Comparison of ENCODE assay signal across 8 mouse cellular contexts in the genomic region with DNA sequence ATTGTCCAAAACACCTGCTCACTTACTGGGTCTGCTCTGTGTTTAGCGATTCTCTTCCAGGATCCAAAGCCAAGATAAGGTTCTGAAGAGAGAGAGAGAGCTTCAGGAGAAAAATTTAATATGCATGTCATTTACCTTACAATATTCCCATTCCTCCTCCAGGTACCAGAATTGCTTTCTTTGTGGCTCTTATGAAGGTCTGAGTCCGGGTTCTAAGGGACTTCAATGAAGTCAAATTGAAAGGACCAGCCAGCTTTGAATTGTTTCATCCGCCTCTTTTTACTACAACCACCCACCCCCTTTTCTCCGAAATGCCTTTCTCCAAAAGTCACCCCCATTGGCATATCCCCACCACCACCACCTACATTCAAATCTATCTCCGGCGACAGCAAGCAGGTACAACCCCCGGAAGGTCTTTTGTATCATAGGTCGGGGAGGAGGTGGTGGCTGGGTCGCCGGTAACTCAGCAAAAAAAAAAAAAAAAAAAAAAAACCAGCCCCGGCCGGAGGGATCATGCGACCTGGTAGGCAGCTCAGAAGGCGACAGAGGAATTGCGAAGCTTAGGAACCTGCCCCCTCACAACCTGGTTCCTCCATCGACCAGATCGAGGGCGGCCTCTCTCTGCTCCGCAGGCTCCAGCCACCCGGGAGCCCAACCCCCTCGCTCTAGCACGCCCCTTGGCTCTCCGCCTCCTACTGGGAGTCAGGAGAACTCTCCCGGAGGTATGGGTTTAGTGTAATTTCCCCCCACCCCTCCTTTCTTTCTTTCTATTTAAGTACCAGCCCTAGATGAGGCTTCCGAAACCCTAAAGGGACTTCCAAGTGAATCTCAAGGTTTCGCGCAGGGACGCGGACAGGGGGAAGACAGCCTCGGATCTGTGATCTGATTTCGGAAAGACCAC. TPM values are rescaled to one million over a fixed set of nuclear protein-coding genes. Genes with fewer than 3 reads are reported as not detected.
DNase-seq lines count a peak whose midpoint lies in the region; ATAC-seq lines count a peak whose summit lies in the region.

No protein-coding gene starts in this region.

- H3K4me1 ChIP-seq in intestine, embryonic 14.5 days (replicated peaks; ENCODE audit: control insufficient read depth, insufficient read depth, low read length): peaks cover 32% of the 10 kb centered on the region

- peak; percentile 94 for DNase-seq in adrenal gland, adult 2 months
- DNase-seq in embryo, embryonic 11 days: peak; percentile 93
- DNase-seq in gastrocnemius, postnatal 25 days: peak; percentile 92
- DNase-seq in intestine, embryonic 14.5 days (ENCODE audit: low spot score): peak; percentile 88
- peak; percentile 81 to 91 for DNase-seq in left cerebral cortex, postnatal 25 days (ENCODE audit: low spot score in 2 of 2)
- DNase-seq in mesoderm, embryonic 11.5 days (ENCODE audit: low read depth, low spot score): peak; percentile 88
- peak; percentile 85 for DNase-seq in right cerebral cortex, postnatal 25 days
- peak; percentile 87 to 93 for DNase-seq in urinary bladder, postnatal 36 days (ENCODE audit: low spot score in 2 of 2)

- intact Hi-C loops in left cerebral cortex, postnatal 25 days (cut with DNase I): loop anchor here (1.0 to 5.0 kb wide), 3 partner anchors 45 to 213 kb away; no protein-coding TSS in a partner anchor

- H3K9me3 ChIP-seq in intestine, embryonic 14.5 days (ENCODE audit: control insufficient read depth, low read length): no peaks in the 10 kb centered on the region

- H3K27me3 ChIP-seq in intestine, embryonic 14.5 days (replicated peaks; ENCODE audit: control insufficient read depth, insufficient read depth, low read length): no peaks in the 10 kb centered on the region

- H3K4me3 ChIP-seq in intestine, embryonic 14.5 days (ENCODE audit: low read depth, low read length): peak overlapping the region; percentile 71

- 2% methylated on average over 31 of the region's 31 CpGs for WGBS in intestine, embryonic 14.5 days

- H3K36me3 ChIP-seq in intestine, embryonic 14.5 days (ENCODE audit: control insufficient read depth, insufficient read depth, low read length): no peaks in the 10 kb centered on the region

- ATAC-seq in intestine, embryonic 14.5 days (replicated peaks; ENCODE audit: low FRiP score, low TSS enrichment, low read depth): peak; percentile 82

- peak overlapping the region; percentile 94 for H3K9ac ChIP-seq in intestine, embryonic 14.5 days (ENCODE audit: low read length)

- peak overlapping the region; percentile 98 for H3K27ac ChIP-seq in intestine, embryonic 14.5 days (ENCODE audit: low read depth)

- peak overlapping the region; percentile 73 for H3K4me2 ChIP-seq in intestine, embryonic 14.5 days (ENCODE audit: low read length)

RNA-seq across cellular contexts. Expression of gene Bcl2l1, which starts 1.3 kb away (rescaled TPM):
- 10 to 100 TPM; 54.3 to 79.7 TPM for total RNA-seq in adrenal gland, adult 2 months (2021)
- 42.4 and 43.8 TPM in 2 replicates for polyA plus RNA-seq in adrenal gland, adult 2 months (2012; rRNA removed)
- 10 to 100 TPM; 13.8 to 16.4 TPM for total RNA-seq in gastrocnemius, postnatal 25 days (2021)
- polyA plus RNA-seq in intestine, embryonic 14.5 days (2014; fragmentation: Nextera tagmentation; extraction: Ambion mirVana): 75.0 and 76.8 TPM in 2 replicates
- total RNA-seq in left cerebral cortex, postnatal 25 days (2021): 100 to 1,000 TPM; 128 to 138 TPM

RNA-seq across cellular contexts. Expression of gene Tpx2, which starts 17.5 kb away (rescaled TPM):
- total RNA-seq in adrenal gland, adult 2 months (2021): 1 to 10 TPM; 2.0 to 4.2 TPM
- polyA plus RNA-seq in adrenal gland, adult 2 months (2012; rRNA removed): 0.18 and 0.40 TPM in 2 replicates
- 1 to 10 TPM in 1 of 2 experiments, under 1 TPM in 1; 0.92 to 1.5 TPM for total RNA-seq in gastrocnemius, postnatal 25 days (2021)
- polyA plus RNA-seq in intestine, embryonic 14.5 days (2014; fragmentation: Nextera tagmentation; extraction: Ambion mirVana): 88.3 and 95.4 TPM in 2 replicates
- 1 to 10 TPM; 1.7 to 2.2 TPM for total RNA-seq in left cerebral cortex, postnatal 25 days (2021)

Comparison
In these comparisons a context has a peak if more than half of its experiments do, and no peak if none do; other contexts are left out.
1. Peak in every context shown above with its lines: DNase-seq, ATAC-seq, H3K4me3 ChIP-seq and H3K27ac ChIP-seq.